In genomic region chr1:55399891-55400290, GRCm38 (mm10) we compare ENCODE assay signal across 12 mouse cellular contexts. TPM values are rescaled to one million over a fixed set of nuclear protein-coding genes. Genes with fewer than 3 reads are reported as not detected.
DNase-seq lines count a peak whose midpoint lies in the region; ATAC-seq and TF ChIP-seq lines count a peak whose summit lies in the region.
"Had no signal": no experiment of that assay in that cellular context is flagged by ENCODE, and none has a peak within 500 bp of the region (broad histone marks: within the 10 kb centered on the region; RNA-seq: fewer than 3 reads in every experiment).

No protein-coding gene starts in this region.

- DNase-seq in left cerebral cortex, adult 9 months (ENCODE audit: low spot score in 2 of 2), result peak; percentile 51 to 54
- DNase-seq in left cerebral cortex, postnatal 10 days (ENCODE audit: extremely low spot score in 1 of 2, low spot score in 2 of 2), result no peak
- DNase-seq in left cerebral cortex, postnatal 14 days (ENCODE audit: low spot score in 2 of 2), result peak; percentile 45 to 60
- DNase-seq in retina, embryonic 14.5 days (ENCODE audit: low spot score), result peak; percentile 66
- no peak for DNase-seq in kidney, adult 18-20 months
- DNase-seq in kidney, adult 2 months, result no peak
- DNase-seq in adrenal gland, postnatal 25 days, result no peak
- DNase-seq: kidney, adult 11 months; spleen, adult 18-20 months had no signal

- WGBS in forebrain, embryonic 16.5 days, result 45% methylated on average over 5 of the region's 5 CpGs
- WGBS in kidney, adult 2 months, result 58% methylated on average over 5 of the region's 5 CpGs

- no peak overlapping the region for H3K9ac ChIP-seq in forebrain, embryonic 16.5 days (replicated peaks; ENCODE audit: low read depth, low read length)
- H3K9ac ChIP-seq: limb, embryonic 12.5 days had no signal

- no peak for TF ChIP-seq POLR2A in kidney, adult 2 months (IDR thresholded peaks at IDR 0.05; ENCODE audit: low read depth, low read length)

- H3K27me3 ChIP-seq in forebrain, embryonic 16.5 days (replicated peaks; ENCODE audit: control insufficient read depth, insufficient read depth, low read length), result no peaks in the 10 kb centered on the region
- no peaks in the 10 kb centered on the region for H3K27me3 ChIP-seq in kidney, adult 2 months (replicated peaks; ENCODE audit: control insufficient read depth, insufficient read depth, low read length)

- no peak for TF ChIP-seq CTCF in kidney, adult 2 months (conservative IDR thresholded peaks at IDR 0.05; ENCODE audit: insufficient read depth, insufficient read length, low read depth, low read length)

- peaks cover 4% of the 10 kb centered on the region for H3K4me1 ChIP-seq in forebrain, embryonic 16.5 days (replicated peaks; ENCODE audit: control insufficient read depth, insufficient read depth, low read length)
- H3K4me1 ChIP-seq in kidney, adult 2 months (ENCODE audit: control insufficient read depth, insufficient read depth, low read length), result 0 out of 2 replicates have a peak, but pooled peaks cover under 1% of the 10 kb centered on the region

- H3K4me2 ChIP-seq in forebrain, embryonic 16.5 days (ENCODE audit: low read length), result no peak overlapping the region
- H3K4me2 ChIP-seq: limb, embryonic 12.5 days had no signal

- H3K9me3 ChIP-seq in forebrain, embryonic 16.5 days (ENCODE audit: control insufficient read depth, low read length), result no peaks in the 10 kb centered on the region
- H3K9me3 ChIP-seq: limb, embryonic 12.5 days had no signal

- H3K4me3 ChIP-seq in forebrain, embryonic 16.5 days (replicated peaks; ENCODE audit: low read length), result no peak overlapping the region
- H3K4me3 ChIP-seq in kidney, adult 2 months (ENCODE audit: insufficient read depth, low read depth, low read length), result no peak overlapping the region
- H3K4me3 ChIP-seq: limb, embryonic 12.5 days had no signal

- intact Hi-C loops in left cerebral cortex, postnatal 10 days (cut with DNase I), result loop anchor here (10.0 kb wide), 1 partner anchor 205 kb away; no protein-coding TSS in a partner anchor
- intact Hi-C loops in left cerebral cortex, postnatal 14 days (cut with DNase I), result no loop called here

- H3K27ac ChIP-seq in forebrain, embryonic 16.5 days (ENCODE audit: low read length), result no peak overlapping the region
- no peak overlapping the region for H3K27ac ChIP-seq in kidney, adult 2 months (ENCODE audit: insufficient read depth, low read depth, low read length)
- H3K27ac ChIP-seq: limb, embryonic 12.5 days had no signal

- no peaks in the 10 kb centered on the region for H3K36me3 ChIP-seq in forebrain, embryonic 16.5 days (ENCODE audit: control insufficient read depth, insufficient read depth)
- H3K36me3 ChIP-seq in kidney, adult 2 months (ENCODE audit: control insufficient read depth, insufficient read depth, low read length), result no peaks in the 10 kb centered on the region
- H3K36me3 ChIP-seq: limb, embryonic 12.5 days had no signal

- peak; percentile 62; the same call in 1 of the 2 replicates for ATAC-seq in forebrain, embryonic 16.5 days

RNA-seq across cellular contexts. Expression of gene Plcl1, which starts 5.8 kb away (rescaled TPM):
- total RNA-seq in left cerebral cortex, postnatal 10 days (2021), result 10 to 100 TPM; 14.1 to 14.7 TPM
- polyA plus RNA-seq in forebrain, embryonic 16.5 days (2015; fragmentation: Nextera tagmentation; extraction: Ambion mirVana), result 5.0 and 5.1 TPM in 2 replicates
- 10 to 100 TPM; 16.9 to 19.6 TPM for total RNA-seq in left cerebral cortex, postnatal 14 days (2021)
- 4.2 and 4.5 TPM in 2 replicates for polyA plus RNA-seq in kidney, adult 2 months (2012; rRNA removed)
- 5.0 TPM in 2 replicates for total RNA-seq in adrenal gland, postnatal 25 days (2021)

RNA-seq across cellular contexts. Expression of gene Boll, which starts 36.6 kb away (rescaled TPM):
- not detected for total RNA-seq in left cerebral cortex, postnatal 10 days (2021)
- not detected in 2 replicates for polyA plus RNA-seq in forebrain, embryonic 16.5 days (2015; fragmentation: Nextera tagmentation; extraction: Ambion mirVana)
- total RNA-seq in left cerebral cortex, postnatal 14 days (2021), result not detected
- 0.09 and 0.26 TPM in 2 replicates for polyA plus RNA-seq in kidney, adult 2 months (2012; rRNA removed)
- total RNA-seq in adrenal gland, postnatal 25 days (2021), result 0.70 TPM in 1 of 2 replicates, not detected in the other
- polyA plus RNA-seq: cortical plate, adult 2 months had no signal

Comparison
In these comparisons a context has a peak if more than half of its experiments do, and no peak if none do; other contexts are left out.
1. DNase-seq: peak in left cerebral cortex, adult 9 months (2 of 2), left cerebral cortex, postnatal 14 days (2 of 2) and retina, embryonic 14.5 days (single experiment); none in left cerebral cortex, postnatal 10 days (0 of 2), kidney, adult 18-20 months (single experiment), kidney, adult 2 months (single experiment) and adrenal gland, postnatal 25 days (single experiment).